Comparison of ENCODE assay signal across 8 mouse cellular contexts in genomic region chr7:16781555-16781815, GRCm38 (mm10). TPM values are rescaled to one million over a fixed set of nuclear protein-coding genes. Genes with fewer than 3 reads are reported as not detected.
DNase-seq lines count a peak whose midpoint lies in the region; ATAC-seq and TF ChIP-seq lines count a peak whose summit lies in the region.

No protein-coding gene starts in this region.

- in situ Hi-C loops in ES-E14 (cut with MboI; ENCODE audit: low sequenced_read_pairs in 2 of 2, unreplicated experiment in 2 of 2) = no loop called here

- ATAC-seq in heart, embryonic 12.5 days (ENCODE audit: insufficient number of reproducible peaks, low FRiP score) = no peak
- peak; percentile 24 for ATAC-seq in forebrain, embryonic 16.5 days
- ATAC-seq in megakaryocyte, adult 5-6 weeks (ENCODE audit: poor library complexity, severe bottlenecking) = peak; percentile 4

- H3K9ac ChIP-seq in heart, embryonic 12.5 days = peak overlapping the region; percentile 87
- H3K9ac ChIP-seq in ES-E14 (ENCODE audit: insufficient read depth, low read depth, low read length, poor library complexity, severe bottlenecking) = peak overlapping the region; percentile 86
- H3K9ac ChIP-seq in forebrain, embryonic 16.5 days (replicated peaks; ENCODE audit: low read depth, low read length) = peak overlapping the region; percentile 56

- peak overlapping the region; percentile 77 for H3K4me3 ChIP-seq in heart, embryonic 12.5 days
- peak overlapping the region; percentile 90 to 97 for H3K4me3 ChIP-seq in ES-E14 (ENCODE audit: insufficient read depth in 1 of 2, low read depth in 1 of 2, low read length in 2 of 2, poor library complexity in 1 of 2, severe bottlenecking in 1 of 2)
- H3K4me3 ChIP-seq in forebrain, embryonic 16.5 days (replicated peaks; ENCODE audit: low read length) = peak overlapping the region; percentile 56

- peak overlapping the region; percentile 95 for H3K4me2 ChIP-seq in heart, embryonic 12.5 days
- peak overlapping the region; percentile 96 for H3K4me2 ChIP-seq in forebrain, embryonic 16.5 days (ENCODE audit: low read length)

- WGBS in heart, embryonic 12.5 days = under 1% methylated on average over 10 of the region's 10 CpGs
- WGBS in forebrain, embryonic 16.5 days = 0% methylated on average over 10 of the region's 10 CpGs

- H3K36me3 ChIP-seq in heart, embryonic 12.5 days = peaks cover 4% of the 10 kb centered on the region; the same call in 1 of the 2 replicates
- peaks cover 23% of the 10 kb centered on the region for H3K36me3 ChIP-seq in ES-E14 (ENCODE audit: control insufficient read depth, insufficient read depth, low read length, poor library complexity, severe bottlenecking)
- H3K36me3 ChIP-seq in forebrain, embryonic 16.5 days (ENCODE audit: control insufficient read depth, insufficient read depth) = no peaks in the 10 kb centered on the region

- no peak for DNase-seq in heart, postnatal 10 days
- no peak for DNase-seq in ES-E14 (ENCODE audit: low read depth, low spot score)
- no peak for DNase-seq in right cerebral cortex, postnatal 25 days
- no peak for DNase-seq in gastrocnemius, postnatal 25 days
- DNase-seq in kidney, postnatal 14 days = no peak

- H3K27ac ChIP-seq in heart, embryonic 12.5 days (ENCODE audit: poor library complexity, severe bottlenecking) = 0 out of 2 replicates have a peak overlapping the region, but pooled peaks have one; percentile 5
- 0 out of 2 replicates have a peak overlapping the region, but pooled peaks have one; percentile 3 for H3K27ac ChIP-seq in ES-E14 (ENCODE audit: insufficient read depth, low read depth, low read length, poor library complexity, severe bottlenecking)
- no peak overlapping the region for H3K27ac ChIP-seq in forebrain, embryonic 16.5 days (ENCODE audit: low read length)

- H3K4me1 ChIP-seq in heart, embryonic 12.5 days (replicated peaks) = peaks cover 41% of the 10 kb centered on the region
- peaks cover 2 to 13% of the 10 kb centered on the region in 2 experiments; a peak in 3 of 4 replicates for H3K4me1 ChIP-seq in ES-E14 (ENCODE audit: control insufficient read depth in 2 of 2, insufficient read depth in 2 of 2, low read length in 2 of 2, poor library complexity in 1 of 2)
- peaks cover 25% of the 10 kb centered on the region for H3K4me1 ChIP-seq in forebrain, embryonic 16.5 days (replicated peaks; ENCODE audit: control insufficient read depth, insufficient read depth, low read length)

- intact Hi-C loops in heart, postnatal 10 days (cut with DNase I) = loop anchor here (2.0 kb wide), 2 partner anchors 21 to 35 kb away; no protein-coding TSS in a partner anchor

- H3K27me3 ChIP-seq in heart, embryonic 12.5 days (replicated peaks) = no peaks in the 10 kb centered on the region
- no peaks in the 10 kb centered on the region for H3K27me3 ChIP-seq in forebrain, embryonic 16.5 days (replicated peaks; ENCODE audit: control insufficient read depth, insufficient read depth, low read length)

- H3K9me3 ChIP-seq in heart, embryonic 12.5 days (replicated peaks) = no peaks in the 10 kb centered on the region
- H3K9me3 ChIP-seq in ES-E14 (ENCODE audit: control insufficient read depth, insufficient read depth, low read depth, low read length) = no peaks in the 10 kb centered on the region
- no peaks in the 10 kb centered on the region for H3K9me3 ChIP-seq in forebrain, embryonic 16.5 days (ENCODE audit: control insufficient read depth, low read length)

TF ChIP-seq in ES-E14, 5 proteins besides CTCF, POLR2A, EP300 and RAD21:
- TF ChIP-seq ZC3H11A (IDR thresholded peaks at IDR 0.05; ENCODE audit: borderline replicate concordance, low read depth, low read length) (no peak), ZNF384 (IDR thresholded peaks at IDR 0.05; ENCODE audit: low read depth, low read length) (no peak), CHD2 (IDR thresholded peaks at IDR 0.05; ENCODE audit: low read depth, low read length) (no peak), MAFK (IDR thresholded peaks at IDR 0.05; ENCODE audit: insufficient read depth, low read depth, low read length) (no peak), HCFC1 (IDR thresholded peaks at IDR 0.05; ENCODE audit: borderline replicate concordance, insufficient read depth, low read length) (no peak)
TF ChIP-seq in ES-E14: peak in this region for 0.

RNA-seq across cellular contexts. Expression of gene Slc1a5, which starts 0.3 kb away (rescaled TPM):
- polyA plus RNA-seq in heart, embryonic 12.5 days (2016; fragmentation: Nextera tagmentation; extraction: Ambion mirVana) = 50.8 and 52.0 TPM in 2 replicates
- total RNA-seq in heart, postnatal 10 days (2021) = 10 to 100 TPM; 22.6 to 28.7 TPM
- 72.0 and 156 TPM in 2 replicates for total RNA-seq in ES-E14 (2012; rRNA removed)
- 9.8 and 10.7 TPM in 2 replicates for polyA plus RNA-seq in forebrain, embryonic 16.5 days (2015; fragmentation: Nextera tagmentation; extraction: Ambion mirVana)
- total RNA-seq in megakaryocyte, adult 5-6 weeks (2015) = 48.1 and 55.7 TPM in 2 replicates
- total RNA-seq in megakaryocyte, adult 5-6 weeks (2017) = 27.8 and 28.4 TPM in 2 replicates
- 10 to 100 TPM; 14.2 to 47.4 TPM for total RNA-seq in gastrocnemius, postnatal 25 days (2021)

RNA-seq across cellular contexts. Expression of gene Strn4, which starts 34.2 kb away (rescaled TPM):
- 97.4 and 103 TPM in 2 replicates for polyA plus RNA-seq in heart, embryonic 12.5 days (2016; fragmentation: Nextera tagmentation; extraction: Ambion mirVana)
- total RNA-seq in heart, postnatal 10 days (2021) = 10 to 100 TPM; 80.1 to 81.2 TPM
- total RNA-seq in ES-E14 (2012; rRNA removed) = 76.0 and 105 TPM in 2 replicates
- 189 and 204 TPM in 2 replicates for polyA plus RNA-seq in forebrain, embryonic 16.5 days (2015; fragmentation: Nextera tagmentation; extraction: Ambion mirVana)
- total RNA-seq in megakaryocyte, adult 5-6 weeks (2015) = 25.7 and 27.6 TPM in 2 replicates
- total RNA-seq in megakaryocyte, adult 5-6 weeks (2017) = 45.9 and 50.0 TPM in 2 replicates
- 10 to 100 TPM; 13.2 to 22.4 TPM for total RNA-seq in gastrocnemius, postnatal 25 days (2021)

RNA-seq across cellular contexts. Expression of gene Fkrp, which starts 35.0 kb away (rescaled TPM):
- 37.6 and 37.8 TPM in 2 replicates for polyA plus RNA-seq in heart, embryonic 12.5 days (2016; fragmentation: Nextera tagmentation; extraction: Ambion mirVana)
- total RNA-seq in heart, postnatal 10 days (2021) = 10 to 100 TPM; 45.5 to 48.1 TPM
- total RNA-seq in ES-E14 (2012; rRNA removed) = 12.8 and 18.5 TPM in 2 replicates
- polyA plus RNA-seq in forebrain, embryonic 16.5 days (2015; fragmentation: Nextera tagmentation; extraction: Ambion mirVana) = 23.1 and 29.0 TPM in 2 replicates
- total RNA-seq in megakaryocyte, adult 5-6 weeks (2015) = 8.1 and 12.4 TPM in 2 replicates
- total RNA-seq in megakaryocyte, adult 5-6 weeks (2017) = 8.1 and 10.6 TPM in 2 replicates
- total RNA-seq in gastrocnemius, postnatal 25 days (2021) = 10 to 100 TPM; 35.7 to 42.3 TPM

RNA-seq across cellular contexts. Expression of gene Ap2s1, which starts 43.3 kb away (rescaled TPM):
- polyA plus RNA-seq in heart, embryonic 12.5 days (2016; fragmentation: Nextera tagmentation; extraction: Ambion mirVana) = 208 and 210 TPM in 2 replicates
- 100 to 1,000 TPM; 118 TPM for total RNA-seq in heart, postnatal 10 days (2021)
- 188 and 227 TPM in 2 replicates for total RNA-seq in ES-E14 (2012; rRNA removed)
- polyA plus RNA-seq in forebrain, embryonic 16.5 days (2015; fragmentation: Nextera tagmentation; extraction: Ambion mirVana) = 364 and 377 TPM in 2 replicates
- total RNA-seq in megakaryocyte, adult 5-6 weeks (2015) = 205 and 210 TPM in 2 replicates
- total RNA-seq in megakaryocyte, adult 5-6 weeks (2017) = 81.5 and 95.7 TPM in 2 replicates
- total RNA-seq in gastrocnemius, postnatal 25 days (2021) = 10 to 100 TPM; 52.5 to 56.7 TPM

RNA-seq across cellular contexts. Expression of gene Ceacam9, which starts 59.8 kb away (rescaled TPM):
- not detected in 2 replicates for polyA plus RNA-seq in heart, embryonic 12.5 days (2016; fragmentation: Nextera tagmentation; extraction: Ambion mirVana)
- not detected for total RNA-seq in heart, postnatal 10 days (2021)
- 0.22 TPM in 1 of 2 replicates, not detected in the other for total RNA-seq in ES-E14 (2012; rRNA removed)
- polyA plus RNA-seq in forebrain, embryonic 16.5 days (2015; fragmentation: Nextera tagmentation; extraction: Ambion mirVana) = 0.15 and 0.20 TPM in 2 replicates
- not detected in 2 replicates for total RNA-seq in megakaryocyte, adult 5-6 weeks (2015)
- not detected in 2 replicates for total RNA-seq in megakaryocyte, adult 5-6 weeks (2017)
- total RNA-seq in gastrocnemius, postnatal 25 days (2021) = not detected
